Mouse (Mus musculus): ENCODE measurements around the gene Esp1.
"Not testable (repeated sequence)": the region's sequence is repeated elsewhere in the genome, so short reads cannot be mapped to it uniquely, and the experiment has no call there.

- not testable (repeated sequence) for TF ChIP-seq GATA1 (IDR thresholded peaks at IDR 0.05; ENCODE audit: borderline replicate concordance, low read length); FLI1 (IDR thresholded peaks at IDR 0.05; ENCODE audit: low read length)
These were observed 9.9 kb upstream of the Esp1 start for GRCm38 (mm10) chr17:40717055-40717454.
